Mouse (Mus musculus) layer of hippocampus, adult 8-10 months (tissue): Measurements from ENCODE around the gene Gpsm3. TPM values are rescaled to one million over a fixed set of nuclear protein-coding genes. Genes with fewer than 3 reads are reported as not detected.

ENCODE experiments used
- DNase-seq, 2 experiments: peaks; one replicate each; pipeline ENCODE4 v3.0.0; 2022; ENCODE audit warnings: low spot score in 2 of 2
- total RNA-seq, 4 experiments: library from RNA; stranded (reverse); gene quantifications; 2 replicates each; pipeline ENCODE4 v1.2.4; 2022

The Gpsm3 gene
- total RNA-seq, 4 experiments from 2014 or later = 0.61 to 9.8 (median 5.5) TPM

DNA sequence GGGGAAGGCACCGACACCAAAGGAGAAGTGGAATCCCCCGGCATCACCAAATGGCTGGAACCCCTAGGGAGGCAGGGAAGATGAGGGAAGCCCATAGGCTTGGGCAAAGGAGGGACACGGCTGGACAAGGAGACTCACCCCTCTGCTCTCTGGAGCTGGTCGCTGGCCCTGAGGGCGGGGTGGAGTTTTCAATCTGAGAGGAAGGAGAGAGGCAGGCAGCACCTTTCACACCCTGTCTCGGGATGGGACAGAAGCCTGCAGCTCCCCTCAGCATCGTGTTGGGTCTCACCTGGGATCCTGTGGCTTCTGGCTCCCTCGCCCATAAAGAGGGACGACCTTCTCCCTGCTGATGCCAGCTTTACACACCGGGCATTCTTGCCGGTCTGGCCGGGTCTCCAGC lies 12.2 kb downstream of the Gpsm3 start:
- DNase-seq = no peak

DNA sequence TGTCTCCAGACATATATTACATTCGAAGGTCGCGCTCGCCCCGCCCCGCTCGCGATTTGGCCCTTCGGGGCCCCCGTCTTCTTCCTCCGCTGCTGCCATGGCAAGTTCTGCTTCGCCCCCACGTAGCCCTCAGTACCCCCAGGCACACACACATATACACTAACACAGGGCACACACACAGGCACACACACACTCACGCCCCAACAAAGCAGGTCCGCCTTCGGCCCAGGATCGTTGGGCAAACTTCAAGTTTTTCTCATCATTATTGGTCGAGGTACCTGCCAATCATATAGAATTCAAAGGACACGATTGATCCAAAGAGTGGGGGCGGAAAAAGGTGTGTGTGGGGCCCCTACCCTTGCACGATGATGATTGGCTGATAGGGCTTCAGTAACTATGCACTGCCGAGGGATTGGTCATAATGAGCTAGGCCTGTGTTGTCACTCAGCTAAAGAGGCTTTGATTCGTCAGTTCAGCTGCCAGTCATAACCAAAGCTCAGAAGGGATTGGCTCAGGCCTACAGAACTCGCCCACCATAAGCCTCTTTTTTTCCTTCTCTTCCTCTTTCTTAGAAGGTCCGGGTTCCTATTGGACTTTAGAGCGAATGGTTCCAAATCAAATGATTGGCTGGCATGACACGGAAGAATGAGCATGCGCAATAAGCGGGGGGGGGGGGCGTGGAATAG lies 13.9 kb downstream of the Gpsm3 start, which contains the start of gene Rnf5:
Rnf5 (minus strand) TSS at position 316 of the 686 bp plus-strand sequence.
- DNase-seq = peak; percentile 100

DNA sequence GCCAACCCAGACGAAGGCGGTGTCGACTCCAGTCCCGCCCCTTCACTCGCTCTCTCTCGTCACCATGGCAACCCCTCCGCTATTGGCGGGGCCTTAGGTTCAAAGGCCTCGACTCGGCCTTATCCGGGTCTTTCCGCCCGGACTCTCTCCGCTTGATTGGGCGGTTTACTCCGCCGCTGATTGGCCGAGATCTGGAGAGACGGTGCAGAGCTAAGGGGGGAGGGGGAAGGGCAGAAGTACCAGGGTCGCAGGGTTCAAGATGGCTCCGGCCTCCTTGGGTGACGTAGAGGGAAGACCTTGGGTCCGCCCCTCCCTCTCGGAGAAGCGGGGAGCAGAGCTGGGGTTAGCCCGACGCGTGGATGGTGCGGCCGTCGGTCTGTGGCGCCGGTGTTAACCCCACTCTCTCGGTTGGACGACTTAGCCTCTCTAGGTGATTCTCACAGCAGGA lies 14.5 kb downstream of the Gpsm3 start, which contains the start of gene Agpat1:
Agpat1 (plus strand) TSS at position 202 of the 448 bp plus-strand sequence.
- peak; percentile 97 to 99 for DNase-seq

DNA sequence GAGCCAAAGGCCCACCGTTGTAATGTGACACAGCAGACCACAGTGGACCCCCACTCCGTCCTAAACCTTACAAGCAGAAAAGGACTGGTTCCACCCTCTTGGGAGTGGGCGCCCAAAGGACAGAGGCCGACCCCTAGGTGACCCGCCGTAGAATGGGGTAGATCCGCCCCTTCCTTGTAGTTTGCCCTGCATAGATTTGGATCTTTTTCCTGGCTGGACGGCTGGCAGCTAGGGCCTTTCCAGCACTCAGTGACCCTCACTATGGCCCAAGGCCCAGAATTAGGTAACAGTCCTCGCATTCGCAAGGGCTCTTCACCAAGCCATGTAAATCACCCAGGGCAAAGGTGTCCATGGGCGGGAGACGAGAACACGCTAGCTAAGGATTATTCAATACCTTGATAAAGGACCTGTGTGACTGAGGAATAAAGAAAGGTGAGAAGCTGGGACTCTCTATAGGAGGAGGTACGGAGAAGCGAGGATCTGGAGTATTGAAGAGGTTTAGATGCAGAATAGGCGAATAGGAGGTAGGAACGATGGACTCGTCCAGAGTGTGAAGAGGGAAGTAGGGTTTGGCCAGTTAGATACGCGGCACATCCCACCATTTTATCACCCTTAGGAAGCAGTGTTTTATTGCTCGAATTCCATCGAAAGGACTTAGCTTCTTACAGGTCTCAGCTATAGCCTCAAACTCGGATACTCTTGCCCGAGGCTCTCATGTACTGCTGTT lies 15.1 kb downstream of the Gpsm3 start:
- DNase-seq = no peak

DNA sequence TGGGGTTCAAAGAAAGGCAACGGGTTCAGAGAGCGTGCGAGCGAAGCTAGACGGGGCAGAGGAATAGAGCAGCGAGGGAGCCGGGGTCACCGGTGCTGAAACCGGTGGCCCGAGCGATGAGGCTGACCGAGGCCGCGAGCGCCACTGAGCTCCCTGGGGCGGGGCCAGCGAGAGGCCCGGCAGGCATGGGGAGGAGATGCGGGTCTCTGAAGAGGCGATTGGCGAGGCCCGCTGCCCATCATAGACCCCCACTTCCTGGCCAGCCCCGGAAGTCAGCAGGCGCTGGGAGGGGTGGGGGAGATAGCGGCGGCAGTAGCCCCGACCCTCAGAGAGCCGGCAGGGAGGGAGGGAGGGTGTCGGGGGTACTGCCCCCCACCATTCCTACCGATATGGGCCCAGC lies 16.0 kb downstream of the Gpsm3 start:
- DNase-seq = peak; percentile 96 to 97

DNA sequence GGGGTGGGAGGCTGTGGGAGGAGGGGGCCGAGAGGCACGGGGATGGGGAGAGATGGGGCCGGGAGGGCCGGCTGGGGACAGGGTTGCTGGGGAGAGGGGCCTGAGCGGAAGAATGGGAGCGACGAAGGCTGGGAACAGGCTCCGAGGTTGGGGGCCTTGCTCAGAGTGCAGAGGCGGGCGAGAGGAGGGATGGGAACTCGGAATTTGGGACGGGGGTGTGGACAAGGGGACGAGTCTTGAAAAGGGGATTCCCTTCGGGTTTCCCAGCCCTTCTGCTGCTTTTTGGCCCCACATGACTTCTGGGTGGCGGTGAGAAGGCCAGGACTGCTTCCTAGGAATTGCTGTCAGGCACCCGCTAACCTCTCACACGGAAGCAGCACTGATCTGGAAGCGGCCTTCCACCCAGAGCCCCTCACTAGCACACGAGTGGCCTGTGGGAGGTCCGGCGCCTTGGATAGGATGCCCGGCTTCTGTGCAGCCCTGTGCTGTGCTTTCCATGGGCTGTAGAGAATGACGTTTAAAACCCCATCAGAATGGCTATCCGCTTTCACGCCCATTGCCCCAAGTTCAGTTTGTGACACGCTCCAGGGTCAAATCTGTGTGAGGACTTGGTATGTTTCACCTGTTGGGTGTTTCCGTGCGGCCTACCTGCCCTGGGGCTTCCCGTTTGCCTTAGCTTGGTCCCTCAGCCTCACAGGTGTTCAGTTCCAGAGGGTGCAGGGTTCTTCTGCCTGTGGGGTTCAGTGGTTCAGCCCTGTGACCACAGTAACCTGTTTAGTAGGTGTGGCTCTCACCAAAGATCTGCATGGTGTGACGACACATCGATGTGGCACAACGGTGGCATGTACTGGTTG lies 16.8 kb downstream of the Gpsm3 start:
- no peak for DNase-seq

DNA sequence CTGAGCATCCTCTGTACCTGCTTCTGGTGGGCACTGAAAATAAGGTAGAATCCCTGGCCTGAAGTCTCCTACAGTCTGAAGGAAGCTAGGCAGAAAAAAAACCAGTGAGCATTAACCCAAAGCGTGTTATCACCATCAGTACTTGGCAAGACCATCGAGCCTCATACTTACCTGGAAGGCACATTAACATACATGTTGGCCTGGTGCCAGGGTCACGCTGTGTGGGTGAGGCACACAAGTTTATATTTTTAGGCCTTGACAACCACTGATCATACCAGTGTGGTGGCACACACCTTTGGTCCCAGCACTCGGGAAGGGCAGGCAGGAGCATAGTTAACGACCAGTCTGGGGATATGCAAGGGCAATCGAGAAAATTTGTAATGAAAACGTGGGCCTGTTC lies 18.4 kb downstream of the Gpsm3 start:
- no peak for DNase-seq

DNA sequence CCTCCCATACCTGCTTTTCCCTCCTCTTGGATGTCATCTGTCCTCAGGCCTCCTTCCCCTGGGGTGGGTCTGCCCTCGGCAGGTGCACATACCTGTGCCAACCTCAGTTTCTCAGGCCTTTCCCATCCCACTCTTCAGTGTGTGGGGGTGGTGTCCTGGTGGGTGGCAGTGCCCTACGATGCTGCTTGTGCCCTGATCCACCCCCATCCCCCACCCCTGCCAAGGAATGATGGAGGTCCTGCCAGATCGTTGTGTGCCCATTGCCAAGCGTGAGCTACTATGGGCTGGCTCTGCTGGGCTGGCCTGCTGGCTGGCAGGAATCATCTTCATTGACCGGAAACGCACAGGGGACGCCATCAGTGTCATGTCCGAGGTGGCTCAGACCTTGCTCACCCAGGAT lies 21.4 kb downstream of the Gpsm3 start:
- DNase-seq = no peak

DNA sequence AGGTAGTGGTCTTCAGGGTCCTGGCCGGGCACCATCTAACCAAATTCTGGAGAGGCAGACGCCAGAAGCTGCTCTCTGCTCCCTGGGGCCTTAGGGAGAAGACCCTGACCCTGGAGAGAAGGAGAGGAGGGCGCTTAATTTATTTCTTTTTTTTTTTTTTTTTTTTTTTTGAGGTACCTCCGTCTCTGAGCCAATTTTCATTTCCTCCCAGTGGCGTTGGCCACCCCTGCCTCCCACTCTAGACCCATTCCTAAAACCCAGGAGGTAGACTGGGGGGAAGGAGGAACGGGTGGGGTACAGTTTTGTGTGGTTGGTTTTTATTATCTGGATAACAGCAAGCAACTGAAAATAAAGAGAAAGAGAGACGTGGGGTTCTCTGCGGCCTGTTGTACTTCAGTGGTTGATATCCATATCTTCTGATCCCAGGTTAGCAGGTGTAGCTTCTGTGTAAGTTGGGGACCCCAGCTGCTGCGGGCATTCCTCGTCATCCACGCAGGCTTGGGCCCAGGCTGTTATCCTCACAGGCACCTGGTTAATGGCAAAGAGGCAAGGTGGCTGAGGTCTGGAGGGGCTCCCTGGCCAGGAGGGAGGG lies 23.5 kb downstream of the Gpsm3 start:
- no peak for DNase-seq

DNA sequence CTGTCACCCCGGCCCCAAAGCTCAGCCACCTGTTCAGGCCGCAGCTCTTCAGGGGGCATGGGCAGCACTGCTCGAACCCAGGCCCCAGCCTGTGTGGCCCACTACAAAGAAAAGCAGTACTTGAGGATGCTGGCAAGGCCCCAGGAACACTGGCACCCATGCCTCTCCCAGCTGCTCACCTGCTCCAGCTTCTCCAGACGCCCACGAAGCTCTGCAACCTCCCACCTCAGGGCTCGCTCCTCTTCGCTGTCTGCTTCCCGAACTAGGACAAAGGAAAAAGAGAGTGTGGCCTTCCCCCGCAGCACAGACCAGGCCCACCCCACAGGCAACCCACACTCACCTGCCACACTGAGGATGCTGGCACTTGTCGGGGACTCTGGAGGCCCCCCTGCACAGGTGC lies 24.2 kb downstream of the Gpsm3 start:
- DNase-seq = no peak

DNA sequence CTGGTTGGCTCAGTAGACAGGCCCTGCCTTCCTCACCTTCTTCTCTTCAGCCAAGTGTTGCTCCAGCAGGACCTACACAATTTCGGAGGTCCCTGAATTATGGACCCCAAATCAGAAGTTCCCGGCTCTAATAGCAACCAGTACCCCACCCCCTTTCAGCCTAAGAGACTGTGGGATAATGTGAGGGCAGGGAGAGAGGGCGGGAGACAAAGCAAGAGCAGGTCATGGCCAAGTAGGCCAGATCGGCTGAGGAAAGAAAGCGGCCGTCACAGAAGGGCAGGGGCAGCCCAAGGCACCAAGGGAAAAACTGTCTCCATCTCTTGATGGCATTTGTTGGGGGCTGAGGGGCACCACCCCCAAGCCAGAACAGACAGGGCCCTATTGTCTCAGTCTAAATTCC lies 26.3 kb downstream of the Gpsm3 start, which contains the start of gene Egfl8:
Egfl8 (minus strand) TSS at position 101 of the 400 bp plus-strand sequence.
- no peak for DNase-seq

DNA sequence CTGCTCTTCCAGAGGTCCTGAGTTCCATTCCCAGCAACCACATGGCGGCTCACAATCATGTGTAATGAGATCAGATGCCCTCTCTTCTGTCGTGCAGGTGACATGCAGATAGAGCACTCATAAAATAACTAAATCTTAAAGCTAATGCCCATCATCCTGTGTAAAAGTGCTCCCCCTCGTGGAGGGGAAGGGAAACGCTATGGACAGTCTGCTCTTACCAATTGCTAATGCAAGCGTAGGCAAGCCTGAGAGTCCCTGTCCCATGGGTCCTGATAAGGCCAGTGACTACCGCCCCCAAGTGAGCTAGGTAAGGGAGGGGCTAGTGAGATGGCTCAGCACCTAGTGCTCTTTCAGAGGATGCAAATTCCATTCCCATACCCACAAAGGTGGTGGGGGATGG lies 29.4 kb downstream of the Gpsm3 start:
- peak in 1 of 2 experiments; percentile 74 for DNase-seq

DNA sequence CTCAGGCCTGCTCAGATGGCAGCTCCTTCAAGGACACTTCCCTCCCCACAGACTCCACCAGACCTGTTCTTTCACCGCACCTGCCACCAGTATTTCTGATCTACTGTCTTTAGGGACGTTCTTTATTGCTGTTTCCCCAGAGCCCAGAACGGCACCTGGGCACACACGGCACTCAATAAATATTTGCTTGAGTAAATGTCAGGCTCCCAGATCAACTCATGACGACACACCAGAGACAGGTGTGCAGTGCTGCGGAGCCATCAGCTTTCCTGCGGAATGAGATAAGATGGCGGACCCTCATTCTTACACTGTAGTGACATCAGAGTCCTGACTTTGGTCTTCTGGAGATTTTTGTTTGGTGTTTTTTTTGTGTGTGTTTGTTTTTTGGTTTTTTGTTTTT lies 31.4 kb downstream of the Gpsm3 start:
- no peak for DNase-seq

DNA sequence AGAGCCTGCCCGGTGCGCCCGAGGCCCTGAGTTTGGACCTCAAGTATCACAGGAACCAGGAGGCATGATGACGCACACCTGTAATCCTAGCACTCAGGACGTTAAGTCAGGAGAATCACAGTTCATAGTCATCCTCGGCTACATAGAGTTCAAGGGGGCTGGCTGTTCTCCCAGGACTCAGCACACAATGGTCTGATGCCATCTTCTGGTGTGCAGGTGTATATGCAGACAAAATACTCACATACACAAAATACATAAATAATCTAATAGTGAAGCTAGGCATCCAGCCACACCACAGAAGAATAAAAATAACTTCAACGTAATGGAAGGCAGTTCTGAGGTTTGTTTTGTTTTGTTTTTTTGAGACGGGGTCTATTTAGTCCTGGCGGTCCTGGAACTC lies 33.6 kb downstream of the Gpsm3 start:
- DNase-seq = no peak

DNA sequence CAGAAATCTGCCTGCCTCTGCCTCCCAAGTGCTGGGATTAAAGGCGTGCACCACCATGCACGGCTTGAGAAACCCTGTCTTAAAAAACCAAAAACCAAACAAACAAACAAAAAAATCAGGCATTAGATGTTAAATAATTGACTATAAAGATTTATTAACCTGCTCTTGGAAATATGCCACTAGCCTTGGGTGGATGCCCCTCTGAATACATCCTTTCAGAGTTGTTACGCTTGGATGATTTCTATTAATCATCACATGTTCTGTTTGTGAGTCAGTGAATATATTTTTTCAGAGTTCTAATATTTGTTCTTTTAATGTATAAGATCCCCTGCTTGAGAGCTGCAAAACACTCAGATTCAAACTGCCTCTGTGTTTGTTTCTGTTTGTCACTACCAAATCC lies 35.4 kb downstream of the Gpsm3 start:
- DNase-seq = no peak

DNA sequence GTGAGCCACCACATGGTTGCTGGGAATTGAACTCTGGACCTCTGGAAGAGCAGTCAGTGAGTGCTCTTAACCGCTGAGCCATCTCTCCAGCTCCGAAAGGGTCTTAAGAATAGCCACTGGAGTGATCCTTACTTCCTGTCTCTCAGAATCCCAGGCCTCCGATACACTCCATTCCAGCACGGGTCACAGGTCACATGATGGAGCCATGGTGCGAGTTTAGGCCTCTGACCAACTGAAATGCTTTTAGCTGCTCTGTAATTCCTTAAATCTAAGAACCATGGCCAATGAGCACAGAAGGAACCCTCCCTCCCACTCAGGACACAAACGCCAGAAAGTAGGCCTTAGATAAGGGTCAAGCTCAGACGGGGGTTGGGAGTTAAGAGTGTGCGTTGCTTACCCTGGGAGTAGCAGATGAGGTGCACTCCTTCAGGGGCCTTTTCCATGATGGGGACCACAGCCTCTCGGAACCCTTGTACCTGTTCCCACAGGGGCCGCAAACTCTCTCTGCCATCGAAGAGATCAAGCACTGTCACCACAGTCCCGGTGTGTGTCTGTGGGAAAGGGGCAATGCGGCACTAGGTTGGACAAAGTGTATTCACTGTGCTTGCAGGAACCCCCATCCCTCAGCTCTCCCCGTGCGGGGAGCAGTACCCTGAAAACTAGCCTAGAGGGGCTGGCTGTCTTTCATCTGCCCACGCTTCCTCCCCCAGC lies 36.6 kb downstream of the Gpsm3 start:
- no peak for DNase-seq

DNA sequence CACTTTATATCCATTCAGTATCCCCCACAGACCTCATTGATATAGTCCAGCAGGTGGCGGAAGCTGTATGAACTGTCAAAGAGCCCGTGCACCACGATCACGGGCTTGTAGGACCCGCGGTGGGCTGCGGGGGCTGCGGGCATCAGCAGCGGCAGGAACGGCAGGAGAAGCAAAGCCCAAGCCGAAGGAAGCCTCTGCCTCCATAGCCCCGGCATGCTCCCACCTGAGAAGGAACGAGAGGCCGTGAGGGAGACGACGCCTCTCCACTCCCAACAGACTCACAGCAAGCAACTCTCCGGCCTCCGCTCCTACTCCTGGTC lies 37.1 kb downstream of the Gpsm3 start:
- no peak for DNase-seq

DNA sequence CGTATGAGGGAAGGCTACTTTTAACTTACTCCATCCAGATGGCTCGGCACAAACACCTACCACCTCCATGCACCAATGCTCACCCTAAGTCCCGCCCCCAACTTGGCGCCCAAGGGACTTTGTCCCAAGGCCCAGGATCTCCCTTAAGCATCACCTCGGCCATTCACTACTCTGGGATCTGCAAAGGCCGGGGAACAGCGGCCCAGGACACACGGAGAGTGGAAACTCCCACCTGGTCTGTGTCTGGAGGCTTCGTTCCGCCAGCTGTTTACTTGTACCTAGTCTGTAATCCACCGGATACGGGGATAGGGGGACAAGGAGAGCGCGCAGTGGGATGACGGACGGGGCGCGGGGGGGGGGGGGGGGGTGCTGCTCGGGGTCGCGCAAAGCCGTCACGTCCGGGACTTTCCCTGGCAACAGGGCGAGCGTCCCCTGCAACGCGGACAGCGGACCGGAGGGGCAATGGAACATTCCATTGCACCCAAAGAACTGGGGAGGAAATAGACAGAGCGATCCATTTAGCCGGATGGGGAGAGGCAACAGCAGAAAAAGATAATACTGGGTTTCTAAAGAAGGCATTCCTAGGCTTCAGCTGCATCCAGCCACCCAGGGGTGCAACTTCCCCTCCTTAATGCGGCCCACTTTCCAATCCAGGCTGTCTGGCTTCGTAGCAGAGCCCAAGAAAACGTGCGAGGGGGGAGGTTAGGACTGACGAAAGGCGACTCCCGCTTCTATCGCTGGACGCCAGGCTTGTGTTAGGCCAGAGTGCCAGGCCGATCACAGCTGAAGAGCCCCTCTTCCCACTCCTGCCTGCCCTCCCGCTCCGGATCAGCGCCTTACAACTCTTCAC lies 37.7 kb downstream of the Gpsm3 start:
- peak; percentile 82 to 86 for DNase-seq

DNA sequence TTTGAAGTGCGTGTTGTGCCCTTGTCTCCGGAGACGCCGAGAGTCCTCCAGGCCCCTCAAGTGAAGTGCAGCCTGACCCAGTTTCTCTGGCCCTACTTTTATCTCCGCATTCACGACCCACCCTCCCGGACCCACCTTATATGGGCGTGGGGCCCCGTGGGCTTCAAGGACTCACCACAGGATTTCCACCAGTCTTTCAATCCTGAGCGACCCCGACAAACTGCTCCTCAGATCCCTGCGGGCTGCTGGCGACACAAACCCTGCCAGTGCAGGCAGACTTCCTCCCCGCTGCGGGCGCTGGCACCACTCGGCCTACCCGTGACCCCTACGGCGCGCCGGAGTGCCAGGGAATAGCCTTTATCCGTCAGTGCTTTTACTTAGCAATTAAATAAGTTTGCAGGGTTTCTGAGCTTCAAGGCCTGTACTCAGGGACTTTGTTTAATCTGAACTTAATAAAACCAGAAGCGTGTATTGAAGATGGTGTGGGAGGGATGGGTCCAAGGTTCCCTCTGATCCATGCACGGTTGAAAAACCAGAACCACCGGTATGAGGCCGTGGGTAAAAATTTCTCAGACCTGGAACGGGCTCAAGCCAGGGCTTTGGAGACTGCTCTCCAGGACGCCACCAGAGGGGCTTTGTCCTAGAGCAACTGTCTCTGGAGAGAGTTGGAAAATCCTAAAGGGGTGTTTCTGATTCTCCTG lies 38.5 kb downstream of the Gpsm3 start, which contains the start of gene Ppt2:
Ppt2 (minus strand) TSS at position 568 of the 701 bp plus-strand sequence.
- DNase-seq = no peak
